Mouse (Mus musculus): ENCODE results near the gene Zranb3.

- TF ChIP-seq CTCF (IDR thresholded peaks at IDR 0.05; ENCODE audit: low read depth) (no peak), EP300 (optimal IDR thresholded peaks at IDR 0.05) (no peak)
Observed at GRCm38 (mm10) chr1:127993892-127994291, 109.0 kb downstream of the Zranb3 start.
